Mouse (Mus musculus): ENCODE results near the gene Il2rb. TPM values are rescaled to one million over a fixed set of nuclear protein-coding genes. Genes with fewer than 3 reads are reported as not detected.

The Il2rb gene
- polyA plus RNA-seq, 2 experiments: 0.15 to 0.39 TPM

DNA sequence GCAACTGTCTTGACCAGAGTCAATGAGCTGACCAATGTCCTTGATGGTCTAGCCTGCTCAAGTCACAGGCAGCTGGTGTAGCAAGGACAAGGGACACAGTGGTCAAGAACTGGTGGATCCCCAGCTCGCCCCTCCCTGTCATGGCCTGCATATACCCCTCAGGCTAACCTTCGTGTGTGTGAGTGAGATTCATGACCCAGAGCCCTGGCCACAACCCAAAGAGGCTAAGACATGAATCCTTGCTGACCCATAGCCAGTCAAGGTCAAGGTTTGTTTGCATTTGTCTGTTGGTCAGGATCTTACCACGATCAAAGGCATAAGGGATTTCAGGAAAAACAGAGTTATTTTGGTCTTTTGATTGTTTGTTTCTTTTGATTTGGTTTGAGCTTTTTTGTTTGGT is 12.6 kb downstream of the Il2rb start:
- H3K4me1 ChIP-seq (ENCODE audit: control insufficient read depth, insufficient read depth, low read length): no peaks in the 10 kb centered on the region
- H3K9ac ChIP-seq (ENCODE audit: low read depth, low read length, severe bottlenecking): no peak overlapping the region
- WGBS: 61% methylated on average over 3 of the region's 3 CpGs
- no peak overlapping the region for H3K27ac ChIP-seq (replicated peaks; ENCODE audit: low read depth, low read length)
- ATAC-seq (ENCODE audit: low FRiP score, low read depth) (no peak), DNase-seq (ENCODE audit: low spot score) (no peak)
- no peaks in the 10 kb centered on the region for H3K9me3 ChIP-seq (ENCODE audit: control insufficient read depth, low read length)
- H3K36me3 ChIP-seq (ENCODE audit: control insufficient read depth, insufficient read depth, low read length): no peaks in the 10 kb centered on the region
- no peak for TF ChIP-seq POLR2A (IDR thresholded peaks at IDR 0.05; ENCODE audit: borderline replicate concordance, extremely low read depth, insufficient read depth, insufficient read length)
- no peak overlapping the region for H3K4me2 ChIP-seq (replicated peaks; ENCODE audit: low read depth, low read length, severe bottlenecking)
- no peak overlapping the region for H3K4me3 ChIP-seq (replicated peaks; ENCODE audit: low read length)
- no peaks in the 10 kb centered on the region for H3K27me3 ChIP-seq (ENCODE audit: control insufficient read depth, insufficient read depth, low read length)

DNA sequence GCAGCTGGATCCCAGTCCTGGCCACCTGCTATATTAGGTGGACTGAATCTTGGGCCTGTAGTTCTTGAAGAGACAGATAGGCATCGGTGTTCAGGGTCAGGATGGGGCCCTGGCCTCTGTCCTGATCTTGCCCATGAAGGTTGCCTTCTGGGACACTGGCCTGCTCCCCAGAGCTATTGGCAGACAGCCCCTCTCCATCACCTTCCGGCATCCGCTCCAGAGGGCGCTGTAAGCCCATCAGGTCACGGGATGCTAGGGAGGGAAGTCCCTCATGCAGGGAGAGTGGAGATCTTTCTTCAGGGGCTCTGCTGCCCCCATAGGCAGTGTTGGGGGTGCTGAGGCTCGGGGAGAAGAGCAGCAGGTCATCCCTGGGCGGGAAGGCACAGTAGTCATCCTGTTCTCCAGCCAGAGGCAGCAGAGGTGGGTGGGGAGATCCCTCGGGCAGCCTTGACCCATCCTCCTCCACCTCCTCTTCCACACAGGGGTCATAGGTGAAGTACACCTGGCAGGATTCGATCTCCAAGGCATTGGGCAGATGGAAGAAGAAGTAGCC is 13.5 kb downstream of the Il2rb start:
- no peak for TF ChIP-seq POLR2A (IDR thresholded peaks at IDR 0.05; ENCODE audit: borderline replicate concordance, extremely low read depth, insufficient read depth, insufficient read length)
- no peak overlapping the region for H3K9ac ChIP-seq (ENCODE audit: low read depth, low read length, severe bottlenecking)
- H3K4me2 ChIP-seq (replicated peaks; ENCODE audit: low read depth, low read length, severe bottlenecking): no peak overlapping the region
- no peaks in the 10 kb centered on the region for H3K36me3 ChIP-seq (ENCODE audit: control insufficient read depth, insufficient read depth, low read length)
- DNase-seq (ENCODE audit: low spot score): no peak
- no peaks in the 10 kb centered on the region for H3K9me3 ChIP-seq (ENCODE audit: control insufficient read depth, low read length)
- WGBS: 48% methylated on average over 9 of the region's 9 CpGs
- H3K27ac ChIP-seq (replicated peaks; ENCODE audit: low read depth, low read length): no peak overlapping the region
- no peaks in the 10 kb centered on the region for H3K27me3 ChIP-seq (ENCODE audit: control insufficient read depth, insufficient read depth, low read length)
- no peak for ATAC-seq (ENCODE audit: low FRiP score, low read depth)
- H3K4me1 ChIP-seq (ENCODE audit: control insufficient read depth, insufficient read depth, low read length): no peaks in the 10 kb centered on the region
- no peak overlapping the region for H3K4me3 ChIP-seq (replicated peaks; ENCODE audit: low read length)

DNA sequence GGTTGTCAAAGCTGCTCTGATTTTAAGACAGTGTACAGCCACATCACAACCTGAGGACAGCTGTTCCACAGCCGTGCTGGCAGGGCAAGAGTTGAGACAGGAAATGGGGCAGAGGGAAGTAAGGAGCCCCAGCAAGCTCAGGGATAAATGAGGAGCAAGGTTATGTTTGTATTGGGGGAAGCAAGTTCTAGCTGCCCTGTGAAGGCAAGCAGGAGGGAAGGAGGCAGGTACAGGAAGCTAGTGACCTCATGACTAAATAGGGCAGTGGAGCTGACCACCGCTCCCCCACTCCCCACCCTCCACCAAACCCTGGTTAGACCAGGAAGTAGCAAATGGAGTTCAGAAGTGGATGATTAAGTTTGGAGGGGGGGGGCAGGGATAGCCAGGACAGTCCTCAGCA is 14.1 kb downstream of the Il2rb start:
- Histone ChIP-seq H3K9ac (ENCODE audit: low read depth, low read length, severe bottlenecking) (no peak overlapping the region), H3K4me3 (replicated peaks; ENCODE audit: low read length) (no peak overlapping the region), H3K27me3 (ENCODE audit: control insufficient read depth, insufficient read depth, low read length) (no peaks in the 10 kb centered on the region), H3K9me3 (ENCODE audit: control insufficient read depth, low read length) (no peaks in the 10 kb centered on the region), H3K4me1 (ENCODE audit: control insufficient read depth, insufficient read depth, low read length) (no peaks in the 10 kb centered on the region), H3K27ac (replicated peaks; ENCODE audit: low read depth, low read length) (no peak overlapping the region), H3K4me2 (replicated peaks; ENCODE audit: low read depth, low read length, severe bottlenecking) (no peak overlapping the region), H3K36me3 (ENCODE audit: control insufficient read depth, insufficient read depth, low read length) (no peaks in the 10 kb centered on the region)
- ATAC-seq (ENCODE audit: low FRiP score, low read depth): no peak
- WGBS: 58% methylated on average over 2 of the region's 2 CpGs
- DNase-seq (ENCODE audit: low spot score): no peak
- TF ChIP-seq POLR2A (IDR thresholded peaks at IDR 0.05; ENCODE audit: borderline replicate concordance, extremely low read depth, insufficient read depth, insufficient read length): no peak

DNA sequence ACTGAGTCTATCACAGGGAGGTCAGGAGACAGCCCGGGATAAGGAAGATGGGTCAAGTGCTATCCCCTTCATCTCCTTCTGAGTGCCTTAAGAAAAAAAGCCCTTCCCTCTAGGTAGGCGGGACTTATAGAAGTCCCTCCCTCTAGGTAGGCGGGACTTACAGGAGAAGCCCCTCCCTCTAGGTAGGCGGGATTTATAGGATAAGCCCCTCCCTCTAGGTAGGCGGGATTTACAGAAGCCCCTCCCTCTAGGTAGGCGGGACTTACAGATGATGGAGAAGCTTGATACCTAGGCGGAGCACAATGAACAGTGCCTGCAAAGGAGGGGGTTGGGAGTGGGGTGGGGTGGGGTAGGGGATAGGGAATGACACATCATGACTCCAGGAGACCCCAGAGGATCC is 15.0 kb downstream of the Il2rb start:
- Histone ChIP-seq H3K4me1 (ENCODE audit: control insufficient read depth, insufficient read depth, low read length) (no peaks in the 10 kb centered on the region), H3K9me3 (ENCODE audit: control insufficient read depth, low read length) (no peaks in the 10 kb centered on the region), H3K36me3 (ENCODE audit: control insufficient read depth, insufficient read depth, low read length) (no peaks in the 10 kb centered on the region), H3K27ac (replicated peaks; ENCODE audit: low read depth, low read length) (no peak overlapping the region), H3K4me3 (replicated peaks; ENCODE audit: low read length) (no peak overlapping the region), H3K9ac (ENCODE audit: low read depth, low read length, severe bottlenecking) (no peak overlapping the region), H3K27me3 (ENCODE audit: control insufficient read depth, insufficient read depth, low read length) (no peaks in the 10 kb centered on the region), H3K4me2 (replicated peaks; ENCODE audit: low read depth, low read length, severe bottlenecking) (no peak overlapping the region)
- no peak for ATAC-seq (ENCODE audit: low FRiP score, low read depth)
- TF ChIP-seq POLR2A (IDR thresholded peaks at IDR 0.05; ENCODE audit: borderline replicate concordance, extremely low read depth, insufficient read depth, insufficient read length): no peak
- DNase-seq (ENCODE audit: low spot score): no peak
- WGBS: 75% methylated on average over 7 of the region's 7 CpGs

DNA sequence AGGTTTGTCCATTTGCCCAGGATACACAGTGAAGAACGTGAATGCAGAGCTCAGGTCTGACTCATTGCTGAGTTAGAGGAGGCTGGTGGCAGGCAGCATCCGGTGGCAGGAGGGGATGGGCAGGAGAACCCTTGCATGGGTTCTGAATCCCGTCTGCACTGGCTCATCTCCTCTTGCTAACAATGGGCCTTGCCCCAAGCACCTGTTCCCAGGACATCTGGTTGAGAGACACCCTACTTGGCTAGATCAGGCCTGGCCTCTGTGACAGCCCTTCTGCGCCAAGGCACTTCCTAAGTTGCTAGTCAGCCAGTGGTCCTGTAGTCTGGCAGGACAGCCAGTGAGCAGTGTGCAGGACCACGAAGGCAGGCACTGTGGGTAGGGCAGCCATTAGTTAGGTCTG is 15.6 kb downstream of the Il2rb start:
- no peaks in the 10 kb centered on the region for H3K9me3 ChIP-seq (ENCODE audit: control insufficient read depth, low read length)
- no peak overlapping the region for H3K27ac ChIP-seq (replicated peaks; ENCODE audit: low read depth, low read length)
- TF ChIP-seq POLR2A (IDR thresholded peaks at IDR 0.05; ENCODE audit: borderline replicate concordance, extremely low read depth, insufficient read depth, insufficient read length): no peak
- ATAC-seq (ENCODE audit: low FRiP score, low read depth): no peak
- WGBS: 70% methylated on average over 5 of the region's 5 CpGs
- no peaks in the 10 kb centered on the region for H3K27me3 ChIP-seq (ENCODE audit: control insufficient read depth, insufficient read depth, low read length)
- DNase-seq (ENCODE audit: low spot score): no peak
- no peaks in the 10 kb centered on the region for H3K4me1 ChIP-seq (ENCODE audit: control insufficient read depth, insufficient read depth, low read length)
- no peak overlapping the region for H3K4me3 ChIP-seq (replicated peaks; ENCODE audit: low read length)
- H3K9ac ChIP-seq (ENCODE audit: low read depth, low read length, severe bottlenecking): no peak overlapping the region
- H3K4me2 ChIP-seq (replicated peaks; ENCODE audit: low read depth, low read length, severe bottlenecking): no peak overlapping the region
- no peaks in the 10 kb centered on the region for H3K36me3 ChIP-seq (ENCODE audit: control insufficient read depth, insufficient read depth, low read length)

DNA sequence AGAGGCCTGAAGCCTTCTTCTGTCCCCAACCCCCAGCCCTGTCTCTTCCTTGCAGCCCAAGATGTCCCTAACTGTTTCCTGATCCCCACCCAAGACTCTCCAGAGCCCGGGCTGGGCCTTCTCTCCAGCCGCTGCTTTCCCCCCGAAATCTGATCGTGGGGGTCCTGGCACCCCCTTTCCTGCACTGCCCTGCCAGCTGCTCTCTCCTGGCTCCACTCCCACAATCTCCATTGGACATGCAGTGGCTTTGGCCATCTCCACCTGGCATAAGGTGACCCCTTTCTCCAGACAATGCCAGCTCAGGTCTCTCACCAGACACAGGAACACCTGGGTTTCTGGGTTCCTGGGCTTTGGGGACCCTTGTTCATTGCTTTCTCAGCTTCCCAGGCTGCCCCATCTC is 17.0 kb downstream of the Il2rb start:
- H3K27me3 ChIP-seq (ENCODE audit: control insufficient read depth, insufficient read depth, low read length): no peaks in the 10 kb centered on the region
- no peak for DNase-seq (ENCODE audit: low spot score)
- WGBS: 78% methylated on average over 4 of the region's 4 CpGs
- no peak overlapping the region for H3K4me2 ChIP-seq (replicated peaks; ENCODE audit: low read depth, low read length, severe bottlenecking)
- no peaks in the 10 kb centered on the region for H3K4me1 ChIP-seq (ENCODE audit: control insufficient read depth, insufficient read depth, low read length)
- H3K4me3 ChIP-seq (replicated peaks; ENCODE audit: low read length): no peak overlapping the region
- no peak overlapping the region for H3K9ac ChIP-seq (ENCODE audit: low read depth, low read length, severe bottlenecking)
- no peaks in the 10 kb centered on the region for H3K9me3 ChIP-seq (ENCODE audit: control insufficient read depth, low read length)
- ATAC-seq (ENCODE audit: low FRiP score, low read depth): no peak
- no peaks in the 10 kb centered on the region for H3K36me3 ChIP-seq (ENCODE audit: control insufficient read depth, insufficient read depth, low read length)
- H3K27ac ChIP-seq (replicated peaks; ENCODE audit: low read depth, low read length): no peak overlapping the region
- TF ChIP-seq POLR2A (IDR thresholded peaks at IDR 0.05; ENCODE audit: borderline replicate concordance, extremely low read depth, insufficient read depth, insufficient read length): no peak

All from limb, embryonic 14.5 days (tissue).